Mouse (Mus musculus) stomach, embryonic 16.5 days (tissue): ENCODE data around the gene Uevld. TPM values are rescaled to one million over a fixed set of nuclear protein-coding genes. Genes with fewer than 3 reads are reported as not detected.

Experiments
- polyA plus RNA-seq: library from polyadenylated mRNA; unstranded; fragments of >200 nt; fragmentation: Nextera tagmentation; extraction: Ambion mirVana; gene quantifications from 2 replicates; pipeline ENCODE4 v1.2.1, GENCODE M21; 2015

Gene Uevld
- polyA plus RNA-seq, 1 experiment from 2014 or later: 11.6 TPM

Other genes starting within 250 kb of the Uevld start
- 23.2 and 25.6 TPM in 2 replicates for gene Saal1, start 247.8 kb downstream of the Uevld start, polyA plus RNA-seq
- 0.32 and 0.54 TPM in 2 replicates for gene Saa3, start 242.8 kb downstream of the Uevld start, polyA plus RNA-seq
- gene Saa4, start 225.9 kb downstream of the Uevld start, polyA plus RNA-seq: 0.27 and 0.68 TPM in 2 replicates
- 0.48 TPM in 1 of 2 replicates, not detected in the other for gene Saa1, start 215.5 kb downstream of the Uevld start, polyA plus RNA-seq
- gene Saa2, start 206.7 kb downstream of the Uevld start, polyA plus RNA-seq: not detected in 2 replicates
- gene Hps5, start 162.5 kb downstream of the Uevld start, polyA plus RNA-seq: 20.5 and 23.4 TPM in 2 replicates
- gene Gtf2h1, start 162.4 kb downstream of the Uevld start, polyA plus RNA-seq: 50.0 and 51.6 TPM in 2 replicates
- 1,904 and 2,036 TPM in 2 replicates for gene Ldha, start 117.1 kb downstream of the Uevld start, polyA plus RNA-seq
- gene Ldhc, start 97.3 kb downstream of the Uevld start, polyA plus RNA-seq: not detected in 2 replicates
- gene Tsg101, start 38.6 kb downstream of the Uevld start, polyA plus RNA-seq: 137 and 140 TPM in 2 replicates
- not detected in 2 replicates for gene Gm9999, start 25.1 kb upstream of the Uevld start, polyA plus RNA-seq
- 25.1 and 25.7 TPM in 2 replicates for gene Spty2d1, start 49.9 kb upstream of the Uevld start, polyA plus RNA-seq
- 27.9 and 29.9 TPM in 2 replicates for gene Tmem86a, start 92.1 kb upstream of the Uevld start, polyA plus RNA-seq
- 1.2 and 1.3 TPM in 2 replicates for gene Ptpn5, start 175.2 kb upstream of the Uevld start, polyA plus RNA-seq
- gene Mrgpra6, start 246.4 kb upstream of the Uevld start, polyA plus RNA-seq: not detected in 2 replicates